Mouse (Mus musculus) brain, embryonic 14.5 days (tissue): ENCODE measurements around the gene Sprr1a.

Source experiments
- CTCF ChIP-seq: fragments of 200-500 bp; IDR thresholded peaks from 2 replicates; pipeline ENCODE4 v1.5.1; 2012; ENCODE audit warnings: inconsistent platforms, mild to moderate bottlenecking, moderate library complexity, borderline replicate concordance; ENCODE audit not compliant: insufficient read depth, insufficient read length; ENCODE audit errors: extremely low read depth
- POLR2A ChIP-seq: fragments of 200-500 bp; IDR thresholded peaks from 2 replicates; pipeline ENCODE4 v1.6.1; 2012; ENCODE audit warnings: mild to moderate bottlenecking, inconsistent platforms, borderline replicate concordance; ENCODE audit not compliant: poor library complexity, insufficient read depth, insufficient read length, severe bottlenecking; ENCODE audit errors: extremely low read depth

DNA sequence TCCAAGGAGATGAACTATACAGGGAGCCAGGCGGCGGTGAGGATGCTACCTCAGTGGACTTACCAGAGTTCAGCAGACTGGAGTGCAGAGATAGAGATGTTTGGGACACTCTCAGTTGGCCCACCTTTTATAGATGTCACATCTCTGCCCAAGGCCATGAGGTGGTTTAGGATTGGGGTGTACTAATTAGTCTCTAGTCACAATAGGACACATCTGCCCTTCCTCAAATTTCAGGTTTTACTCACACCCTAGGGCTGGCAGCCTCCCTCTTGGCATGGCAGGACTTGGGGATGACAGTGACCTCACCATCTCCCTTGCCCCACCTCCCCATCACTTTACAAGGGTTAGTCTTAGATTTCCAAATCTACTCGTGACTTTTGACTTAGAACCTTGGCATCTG lies 48.7 kb upstream of the Sprr1a start, which contains the start of gene 2310046K23Rik:
- TF ChIP-seq CTCF (no peak), POLR2A (no peak)
